Mouse (Mus musculus) erythroblast, embryonic 14.5 days (primary cell): Measurements from ENCODE around the gene Gdpd5.

Experiments used
- GATA1 ChIP-seq: IDR thresholded peaks from 2 replicates; pipeline ENCODE4 v1.6.1; 2012; ENCODE audit warnings: low read length, inconsistent platforms, mixed read lengths
- TAL1 ChIP-seq: IDR thresholded peaks from 3 replicates; pipeline ENCODE4 v1.6.1; 2012; ENCODE audit warnings: low read length, inconsistent platforms, mixed read lengths

DNA sequence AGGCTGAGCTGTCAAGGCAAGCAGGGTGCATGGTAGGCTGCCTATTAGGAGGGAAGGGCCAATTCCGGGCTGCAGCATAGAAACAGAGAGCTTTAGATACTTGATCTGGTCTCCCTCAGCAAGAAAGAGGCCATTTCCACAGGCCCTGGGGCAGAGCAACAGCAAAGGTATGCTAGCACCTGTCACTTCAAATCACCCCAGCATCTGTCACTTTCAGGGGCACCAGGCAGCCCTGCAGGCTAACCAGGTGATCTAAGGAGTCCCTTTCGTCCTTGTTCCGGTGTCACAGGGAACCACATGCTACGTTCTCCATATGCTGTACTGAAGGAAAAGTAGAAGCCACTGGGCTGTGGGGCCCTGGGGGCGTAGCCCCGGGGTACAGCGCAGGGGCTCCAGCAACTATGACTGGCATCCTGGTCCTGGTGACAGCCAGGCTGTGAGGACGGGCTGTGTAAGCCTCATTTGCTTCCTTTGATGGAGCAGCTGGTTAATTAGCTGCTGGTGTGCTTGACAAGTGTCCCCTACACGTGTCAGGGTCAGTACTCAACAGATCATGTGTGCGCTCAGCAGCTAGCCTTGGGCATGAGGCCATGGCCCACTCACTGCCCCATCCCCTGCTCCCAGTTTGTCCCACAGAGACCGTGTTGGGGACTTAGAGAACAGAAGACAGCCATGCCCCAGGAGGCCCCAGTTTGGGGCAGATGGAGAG lies 14.8 kb downstream of the Gdpd5 start:
- no peak for TF ChIP-seq GATA1
- TF ChIP-seq TAL1, result no peak
